Mouse (Mus musculus) layer of hippocampus, adult 9-10 months (tissue): Measurements from ENCODE around the gene Med23.

Experiments
- DNase-seq: peaks from one replicate; pipeline ENCODE4 v3.0.0; 2022; ENCODE audit warnings: low spot score

Gene Med23

DNA sequence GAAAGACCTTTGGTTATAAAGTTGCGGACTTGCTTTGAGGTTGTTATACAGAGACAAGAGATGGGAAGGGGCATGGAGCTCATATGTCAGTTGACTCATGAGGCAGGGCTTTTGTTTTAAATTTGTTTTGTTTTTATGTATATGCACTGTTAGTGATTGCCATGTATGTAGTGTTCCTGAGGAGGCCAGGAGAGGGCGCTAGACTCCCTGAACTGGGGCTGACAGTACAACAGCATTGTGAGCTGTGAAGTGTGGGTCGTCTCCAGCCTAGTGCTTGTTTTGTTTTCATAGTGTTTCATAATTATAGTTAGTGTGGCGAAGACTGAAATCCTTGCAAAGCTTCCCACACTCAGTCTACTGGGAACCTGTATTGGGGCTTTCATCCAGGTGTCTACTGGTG, 3.8 kb downstream of the Med23 start:
- DNase-seq, result no peak

DNA sequence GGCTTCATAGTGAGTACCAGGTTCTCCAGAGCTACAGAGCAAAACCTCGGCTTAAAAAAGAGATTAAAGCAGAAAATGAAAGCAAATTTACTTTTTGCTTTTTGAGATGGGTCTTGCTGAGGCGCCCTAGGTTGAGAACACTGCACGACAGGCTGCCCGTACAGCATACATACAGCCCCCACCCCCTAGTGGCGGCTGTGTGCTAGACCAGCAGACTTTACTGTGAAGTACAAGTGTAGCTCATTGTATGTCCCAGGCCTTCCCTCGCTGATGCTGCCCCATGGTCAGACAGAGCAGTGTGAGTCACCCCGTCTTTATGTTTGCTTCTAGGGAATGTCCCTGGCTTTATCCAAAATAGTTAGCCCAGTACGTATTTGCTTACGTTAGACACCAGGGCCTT, 16.2 kb downstream of the Med23 start:
- DNase-seq, result no peak

DNA sequence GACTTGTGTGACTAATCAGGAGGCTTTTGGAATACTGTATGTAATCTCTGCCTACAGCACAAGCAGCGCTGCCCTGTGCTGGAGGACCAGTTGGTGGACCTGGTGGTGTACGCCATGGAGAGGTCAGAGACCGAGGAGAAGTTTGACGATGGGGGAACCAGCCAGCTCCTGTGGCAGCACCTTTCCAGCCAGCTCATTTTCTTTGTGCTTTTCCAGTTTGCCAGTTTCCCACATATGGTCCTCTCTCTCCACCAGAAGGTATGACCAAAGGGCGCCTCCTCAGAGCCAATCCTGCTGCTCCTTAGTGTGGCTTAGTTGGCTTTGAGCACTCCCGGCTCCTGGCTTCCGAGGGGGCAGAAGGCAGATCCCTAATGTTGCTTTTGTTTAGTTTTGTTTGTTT, 18.6 kb downstream of the Med23 start:
- DNase-seq, result no peak

DNA sequence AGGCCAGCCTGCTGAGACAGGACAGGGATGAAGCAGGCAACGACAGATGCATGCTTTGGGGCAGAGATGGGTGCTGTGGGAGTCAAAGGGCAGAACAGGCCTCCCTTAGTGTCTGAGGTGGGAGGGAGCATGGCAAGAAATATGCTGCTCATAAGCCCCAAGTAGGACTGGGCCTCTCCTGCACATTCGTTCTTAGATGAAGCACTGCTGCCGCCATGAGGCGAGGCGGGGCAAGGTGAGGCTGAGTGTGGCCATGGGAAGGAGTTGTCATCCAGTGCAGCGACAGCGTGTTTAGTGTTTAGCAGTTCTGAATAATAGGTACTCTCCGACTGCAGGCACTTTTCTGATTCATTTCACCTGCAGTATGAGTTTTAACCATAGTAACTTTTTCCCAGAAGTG, 26.1 kb downstream of the Med23 start:
- no peak for DNase-seq

DNA sequence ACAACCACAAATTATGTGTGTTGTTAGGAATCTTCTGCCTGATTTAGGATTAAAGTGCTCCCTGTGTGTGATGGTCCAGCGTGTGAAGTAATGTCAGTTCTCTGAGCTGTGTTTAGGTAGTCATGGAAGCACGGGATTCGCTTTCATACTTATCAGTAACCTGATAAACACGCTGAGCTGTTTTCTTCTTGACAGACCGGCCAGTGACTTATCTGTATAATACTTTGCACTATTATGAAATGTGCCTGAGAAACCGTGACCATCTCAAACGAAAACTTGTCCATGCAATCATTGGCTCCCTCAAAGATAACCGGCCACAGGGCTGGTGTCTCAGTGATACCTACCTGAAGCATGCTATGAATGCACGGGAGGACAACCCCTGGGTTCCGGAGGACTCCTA, 35.8 kb downstream of the Med23 start:
- DNase-seq, result no peak

DNA sequence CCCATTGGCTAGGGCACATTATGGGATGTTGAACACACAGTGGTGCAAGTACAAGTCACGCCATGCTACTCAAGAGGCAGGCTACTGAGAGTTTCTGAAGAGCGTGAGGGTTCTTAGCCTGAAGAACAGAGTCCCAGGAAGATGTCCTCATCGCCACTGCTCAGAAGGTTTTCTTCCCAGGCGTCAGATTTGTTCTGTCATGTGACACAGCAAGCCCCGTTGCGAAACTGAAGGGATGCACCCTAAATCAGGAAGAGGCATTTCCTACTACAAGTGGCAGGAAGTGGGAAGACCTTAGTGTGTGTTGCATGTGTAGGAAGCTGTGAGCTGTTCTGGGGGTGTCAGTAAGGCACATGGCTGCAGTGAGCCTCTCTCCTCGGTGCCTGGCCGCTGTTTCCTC, 41.4 kb downstream of the Med23 start:
- DNase-seq, result no peak

DNA sequence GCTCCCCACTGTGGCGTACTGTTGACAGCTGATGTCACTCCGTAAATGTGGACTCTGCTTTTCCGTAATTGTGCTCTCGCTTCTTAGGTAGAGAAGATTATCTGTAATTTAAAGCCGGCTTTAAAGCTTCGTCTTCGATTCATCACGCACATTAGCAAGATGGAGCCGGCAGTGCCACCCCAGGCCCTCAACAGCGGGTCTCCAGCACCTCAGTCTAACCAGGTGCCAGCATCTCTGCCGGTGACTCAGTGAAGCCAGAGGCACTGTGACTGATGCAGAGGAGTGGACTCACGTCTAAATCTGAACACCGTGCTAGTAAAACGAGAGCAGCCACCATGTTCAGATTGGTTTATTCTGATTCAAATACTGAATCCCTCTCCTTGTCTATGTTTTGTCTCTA, 42.8 kb downstream of the Med23 start:
- DNase-seq, result no peak

DNA sequence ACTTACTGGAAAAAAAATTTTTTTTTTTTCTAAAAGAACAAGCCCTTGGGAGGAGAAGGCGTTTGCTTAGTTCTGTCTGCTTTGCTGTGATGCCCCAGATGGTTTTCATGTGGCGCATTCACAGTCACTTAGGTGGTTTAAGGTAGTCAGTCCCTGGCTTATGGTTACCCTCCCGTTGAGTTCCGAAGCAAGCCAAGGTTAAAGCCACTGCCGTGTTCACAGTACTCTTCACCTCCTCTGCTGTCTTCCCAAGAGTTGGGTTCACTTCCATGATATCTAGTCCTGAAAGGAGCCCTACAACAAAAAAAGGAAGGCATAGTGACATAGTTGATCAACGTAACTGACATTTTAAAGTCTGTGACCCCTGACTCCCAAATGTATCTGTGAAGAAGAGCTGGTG, 45.7 kb downstream of the Med23 start:
- DNase-seq, result no peak

DNA sequence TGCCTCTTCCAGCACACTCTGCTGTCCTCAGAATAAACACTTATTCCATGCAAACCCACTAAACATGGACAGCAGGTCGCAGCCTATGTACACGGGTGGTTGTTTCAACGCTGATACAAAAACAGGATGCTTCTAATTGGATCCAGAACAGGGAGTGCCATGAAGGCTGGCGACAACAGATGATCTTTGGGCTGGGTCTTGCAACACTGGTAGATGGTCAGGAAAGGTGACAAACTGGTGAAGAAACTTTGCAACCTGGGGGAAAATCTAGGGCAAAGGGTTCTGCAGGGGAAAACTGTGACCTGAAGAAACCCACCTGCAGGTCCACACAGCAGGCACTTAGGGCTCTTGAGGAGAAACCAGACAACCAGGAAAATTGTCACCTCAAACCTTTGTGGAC, 53.2 kb downstream of the Med23 start:
- DNase-seq, result no peak

DNA sequence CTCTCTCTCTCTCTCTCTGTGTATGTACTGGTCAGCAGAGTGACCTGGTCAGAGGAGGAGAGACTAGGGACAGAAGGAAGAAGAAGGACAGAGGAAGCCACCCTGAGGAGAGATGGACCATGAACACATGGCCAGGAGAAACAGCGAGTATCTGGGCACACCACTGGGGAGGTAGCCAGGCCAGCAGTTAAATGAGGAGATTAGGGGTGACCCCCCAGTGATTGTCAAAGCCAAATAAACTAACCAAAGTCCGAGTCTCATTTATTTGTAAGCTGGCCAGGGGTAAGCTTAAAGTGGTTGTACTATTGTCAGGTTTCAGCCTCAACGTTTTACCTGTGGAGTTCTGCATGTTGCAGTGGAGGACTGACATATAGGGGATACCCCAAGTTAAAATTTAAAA, 54.5 kb downstream of the Med23 start:
- DNase-seq, result no peak

DNA sequence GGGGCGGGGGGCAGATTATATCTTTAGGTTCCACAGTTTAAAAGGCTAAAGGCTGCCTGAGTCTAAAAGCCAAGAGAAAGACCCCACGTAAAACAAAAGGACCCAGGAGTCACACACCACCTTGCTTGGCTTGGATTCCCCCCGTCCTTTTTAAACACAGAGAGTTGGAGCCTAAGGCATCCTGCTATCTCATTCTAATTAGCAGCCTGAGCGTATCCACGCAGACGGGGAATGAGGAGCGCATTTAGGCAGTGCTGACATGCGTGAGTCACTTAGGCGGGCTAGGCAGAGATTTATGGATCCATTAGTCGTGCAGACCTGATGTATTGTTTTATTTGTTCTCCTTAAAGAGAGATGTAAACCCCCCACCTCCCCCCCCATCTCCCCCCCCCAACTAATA, 56.6 kb downstream of the Med23 start:
- no peak for DNase-seq

DNA sequence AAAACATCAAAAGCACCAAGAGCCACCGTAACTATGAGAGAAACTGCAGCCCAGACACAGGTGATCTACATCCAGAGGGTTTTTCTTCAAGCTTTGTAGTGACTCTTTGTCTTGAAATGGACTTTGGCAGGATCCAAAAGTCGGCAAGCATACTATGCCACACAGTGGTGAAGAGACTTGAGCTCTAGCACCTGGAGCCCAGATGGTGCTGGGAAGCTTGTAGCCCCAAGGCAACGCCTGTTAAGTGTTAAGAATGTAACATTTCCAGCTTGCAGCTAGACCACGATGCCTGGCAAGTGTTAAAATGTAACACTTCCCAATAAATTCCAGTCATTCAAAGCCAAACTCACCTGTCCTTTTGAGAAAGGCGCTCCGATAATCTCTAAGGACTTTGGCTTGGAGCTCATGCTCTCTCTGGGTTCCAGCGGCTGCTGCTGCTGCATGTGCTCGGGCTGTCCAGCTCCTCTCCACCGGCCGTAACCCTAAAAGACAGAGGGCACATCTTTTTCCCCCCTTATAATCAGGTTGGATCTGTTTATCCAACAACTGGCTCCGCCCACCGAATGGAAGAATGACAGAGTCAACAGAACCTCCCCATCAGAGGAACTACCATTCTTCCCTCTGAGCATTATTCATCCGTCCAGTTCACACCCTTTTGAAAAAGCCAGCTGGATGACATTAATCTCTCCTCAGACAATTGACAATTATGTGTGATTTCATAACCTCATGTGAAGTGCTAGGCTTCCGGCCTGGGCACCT, 57.4 kb downstream of the Med23 start, which contains the start of gene Arg1:
Arg1 (minus strand) TSS at position 523 of the 759 bp plus-strand sequence.
- DNase-seq, result no peak

DNA sequence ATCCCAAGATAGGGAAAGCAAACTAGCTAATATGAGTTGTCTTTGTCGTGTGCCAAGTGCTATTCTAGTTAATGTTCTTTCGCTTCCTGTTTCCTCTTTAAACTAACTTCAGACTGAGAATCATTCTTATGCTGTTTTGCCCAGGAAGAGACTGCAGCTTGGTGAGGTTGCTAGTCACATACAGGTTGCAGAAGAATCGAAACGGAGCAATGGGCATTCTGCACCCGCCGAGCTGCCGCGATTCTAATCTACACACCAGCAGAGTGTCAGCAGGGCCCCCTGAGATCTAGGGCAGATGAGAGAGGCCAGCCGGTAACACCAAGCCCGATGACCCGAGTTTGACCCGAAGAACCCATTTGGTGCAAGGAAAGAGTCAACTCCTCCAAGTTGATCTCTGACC, 58.3 kb downstream of the Med23 start:
- DNase-seq, result no peak

DNA sequence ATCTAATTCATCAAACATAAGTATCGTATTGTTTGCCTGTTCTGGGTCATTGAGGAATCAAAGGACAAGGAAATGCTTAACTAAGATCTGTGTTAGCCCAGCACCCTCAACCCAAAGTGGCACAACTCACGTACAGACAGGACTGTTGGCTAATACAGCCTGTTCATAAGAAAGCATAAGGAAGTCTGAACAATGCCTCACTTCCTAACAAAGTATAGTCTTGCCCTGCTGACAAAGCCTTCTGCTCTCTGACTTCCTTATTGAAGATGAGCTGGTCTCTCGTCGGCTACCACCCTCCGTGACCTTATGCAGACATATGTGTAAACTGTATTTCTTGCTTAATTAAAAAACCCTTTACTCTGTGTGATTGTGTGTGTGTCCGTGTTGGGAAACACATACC, 60.4 kb downstream of the Med23 start:
- DNase-seq, result no peak

DNA sequence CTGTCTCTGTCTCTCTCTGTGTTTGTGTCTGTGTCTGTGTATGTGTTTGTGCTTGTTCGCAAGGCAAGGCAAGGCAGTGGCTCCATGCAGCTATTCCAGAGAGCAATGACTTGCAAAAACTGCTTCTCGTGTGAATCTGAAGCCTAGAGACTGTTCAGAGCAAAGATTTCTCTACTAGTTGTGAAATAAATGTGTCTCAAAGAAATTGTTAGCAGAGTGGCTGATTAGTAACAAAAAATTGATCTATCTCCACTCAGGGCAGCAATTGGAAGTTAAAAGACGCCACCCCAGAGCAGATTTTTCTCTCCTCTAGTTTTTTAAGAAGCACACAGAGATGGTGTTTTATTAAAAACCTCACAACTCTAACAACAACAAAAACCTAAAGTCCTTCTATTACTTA, 78.1 kb downstream of the Med23 start:
- DNase-seq, result no peak

DNA sequence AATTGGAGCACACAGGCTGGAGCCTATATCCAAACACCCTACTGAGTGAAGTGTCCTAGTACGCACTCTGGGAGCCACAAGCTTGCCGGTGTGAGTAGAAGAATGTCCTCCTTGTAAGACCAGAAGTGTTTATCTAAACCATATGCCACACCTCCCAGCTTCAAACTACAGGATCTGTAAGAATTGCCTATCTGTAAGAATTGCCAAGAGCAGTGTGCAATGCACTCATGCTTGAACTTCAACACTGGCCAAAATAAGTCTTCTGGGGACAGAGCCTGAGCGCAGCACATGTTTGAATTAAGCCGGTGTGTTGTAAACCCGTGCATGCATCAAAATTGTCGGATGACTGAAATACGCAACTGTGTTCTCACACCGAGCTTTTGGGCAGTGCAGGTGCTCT, 78.5 kb downstream of the Med23 start:
- DNase-seq, result no peak

DNA sequence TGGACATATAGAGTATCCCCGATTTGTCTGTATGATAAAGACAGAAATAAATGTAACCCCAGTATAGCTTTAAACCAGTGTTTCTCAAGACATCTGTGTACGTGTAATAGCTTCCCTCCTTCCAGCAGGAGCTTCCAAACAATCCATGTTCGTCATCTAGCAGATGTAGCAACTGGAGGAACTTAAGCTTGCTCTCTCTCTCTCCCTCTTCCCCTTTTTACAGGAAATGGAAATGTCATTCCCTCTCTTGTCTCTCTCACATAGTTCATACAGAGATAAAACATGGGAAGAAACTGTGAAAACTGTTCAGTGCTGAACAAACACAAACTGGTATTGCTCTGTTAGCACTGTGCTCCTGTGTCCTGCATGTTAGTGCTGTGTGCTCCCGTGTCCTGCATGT, 80.4 kb downstream of the Med23 start:
- DNase-seq, result no peak

DNA sequence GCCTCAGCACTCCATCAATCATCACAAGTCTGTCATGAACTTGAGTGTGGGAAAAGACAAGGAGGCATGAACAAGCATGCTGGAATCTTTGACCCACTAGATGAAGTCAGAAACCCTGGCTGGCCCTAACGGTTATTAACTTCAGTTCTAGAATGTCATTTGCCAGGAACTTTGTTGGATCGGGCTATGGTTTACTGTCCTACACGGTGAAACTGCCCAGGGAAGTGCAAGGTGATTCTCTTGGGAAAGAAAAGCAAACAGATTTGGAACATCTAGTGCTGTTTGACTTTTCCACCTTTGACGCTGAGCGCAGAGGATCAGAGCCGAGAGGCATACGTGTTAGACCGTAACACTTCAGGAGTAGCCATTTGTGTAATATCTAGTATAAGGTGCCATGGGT, 81.8 kb downstream of the Med23 start:
- DNase-seq, result no peak

DNA sequence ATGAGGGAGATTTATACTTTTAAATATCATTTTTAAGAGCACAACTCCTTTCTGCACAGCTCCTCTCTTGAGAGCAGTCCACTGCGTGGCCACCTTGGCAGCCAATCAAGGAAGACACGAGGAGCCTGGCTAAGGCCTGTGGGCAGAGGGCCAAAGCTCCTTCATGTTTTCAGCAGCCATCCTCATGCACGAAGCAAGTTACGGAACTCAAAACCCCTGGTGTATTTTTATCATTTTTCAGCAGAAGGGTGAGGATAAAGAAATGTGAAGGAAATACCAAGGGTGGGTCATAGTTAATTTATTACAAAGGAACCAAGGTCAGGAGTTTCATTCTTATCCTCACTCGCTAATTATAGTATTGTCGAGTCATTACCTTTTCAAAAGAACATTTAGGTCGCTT, 82.8 kb downstream of the Med23 start:
- DNase-seq, result no peak

DNA sequence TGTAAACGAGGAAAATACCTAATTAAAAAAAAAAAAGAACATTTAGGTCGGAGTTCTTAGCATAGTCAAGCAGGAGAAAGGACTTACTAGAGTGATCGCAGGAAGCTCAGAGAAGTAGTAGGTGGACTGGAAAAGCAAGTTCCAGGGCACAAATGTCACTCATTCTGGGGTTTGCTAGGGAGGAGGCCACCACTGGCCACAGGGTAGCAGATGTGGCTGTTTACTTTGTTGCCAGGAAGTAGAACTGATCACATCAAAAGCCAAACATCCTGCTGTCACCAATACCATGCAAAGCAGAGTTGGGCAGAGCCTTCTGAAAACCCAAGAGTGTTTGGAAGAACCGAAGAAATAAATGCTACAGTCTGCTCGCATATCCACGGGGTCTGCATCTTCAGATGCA, 84.1 kb downstream of the Med23 start:
- DNase-seq, result no peak

DNA sequence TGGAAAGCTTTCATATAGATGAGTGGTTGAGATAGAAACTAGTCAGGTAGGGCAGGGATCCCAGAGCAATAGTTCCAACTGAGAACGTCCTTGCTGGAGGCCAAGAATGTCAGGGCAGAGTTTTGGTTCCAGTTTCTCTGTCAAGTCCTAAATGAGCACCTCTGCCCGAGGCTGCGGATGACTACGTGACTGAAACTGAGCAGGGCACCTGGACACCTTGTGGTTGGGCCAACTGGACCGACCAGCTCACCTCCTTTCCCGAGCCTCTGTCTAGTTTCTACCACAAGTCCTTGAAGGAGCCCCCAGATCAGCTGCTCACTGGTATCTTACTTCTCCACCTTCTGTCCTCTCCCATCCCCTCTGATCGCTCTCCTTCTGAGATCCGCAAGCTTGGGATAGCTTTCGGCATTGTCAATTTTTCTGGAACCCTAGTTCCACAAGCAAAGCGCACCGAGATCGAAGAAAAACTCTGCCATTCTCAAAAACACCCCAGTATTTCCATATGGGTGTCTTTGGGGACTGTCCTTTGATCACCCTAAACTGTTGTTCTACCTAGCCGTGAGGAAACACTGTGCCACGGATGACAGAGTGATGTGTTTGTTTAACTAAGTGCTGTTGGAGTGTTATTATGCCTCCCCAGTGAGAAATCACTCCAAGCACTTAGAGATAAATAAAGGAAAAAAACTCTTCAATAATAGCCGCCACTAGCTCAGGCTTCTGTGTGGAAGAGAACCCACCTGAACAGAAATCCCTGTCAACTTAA, 88.7 kb downstream of the Med23 start:
- no peak for DNase-seq

DNA sequence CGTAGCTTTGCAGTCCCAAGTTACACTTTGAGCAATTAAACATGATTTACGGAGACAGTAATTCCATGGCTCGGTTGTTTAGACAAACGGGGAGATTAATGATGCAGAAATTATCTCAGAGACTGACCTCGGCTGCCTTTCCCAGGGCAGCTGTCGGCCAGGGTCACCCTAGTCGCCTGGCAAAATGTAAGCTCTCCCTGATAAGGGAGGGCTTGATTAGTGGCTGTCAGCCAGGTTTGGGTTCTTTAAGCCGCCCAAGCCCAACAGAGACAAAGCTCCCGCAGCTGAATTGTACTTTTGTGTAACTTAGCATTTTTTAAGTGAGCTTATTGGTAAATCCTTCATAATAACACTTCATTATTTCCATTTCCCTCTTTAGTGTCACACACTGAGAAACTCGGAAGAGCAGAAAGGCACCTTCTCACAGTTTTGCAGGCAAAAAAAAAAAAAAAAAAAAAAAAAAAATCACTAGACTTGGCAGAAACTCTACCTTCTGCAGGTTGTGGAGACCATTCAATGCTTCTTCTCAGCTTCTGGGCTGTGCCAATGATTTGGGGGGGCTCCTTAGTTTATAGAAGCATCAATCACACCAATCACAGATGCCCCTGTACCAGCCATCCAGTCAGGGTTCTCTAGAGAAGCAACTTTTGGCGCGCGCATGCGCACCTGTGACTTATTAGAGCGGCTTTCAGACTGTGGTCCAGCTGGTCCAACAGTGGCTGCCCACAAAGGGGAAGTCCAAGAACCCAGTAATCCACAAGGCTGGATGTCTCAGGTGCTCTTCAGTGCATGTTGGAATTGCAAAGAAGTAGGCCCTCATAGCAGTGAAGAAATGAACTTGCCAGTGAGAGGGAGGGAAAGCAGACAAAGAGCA, 89.5 kb downstream of the Med23 start:
- no peak for DNase-seq

DNA sequence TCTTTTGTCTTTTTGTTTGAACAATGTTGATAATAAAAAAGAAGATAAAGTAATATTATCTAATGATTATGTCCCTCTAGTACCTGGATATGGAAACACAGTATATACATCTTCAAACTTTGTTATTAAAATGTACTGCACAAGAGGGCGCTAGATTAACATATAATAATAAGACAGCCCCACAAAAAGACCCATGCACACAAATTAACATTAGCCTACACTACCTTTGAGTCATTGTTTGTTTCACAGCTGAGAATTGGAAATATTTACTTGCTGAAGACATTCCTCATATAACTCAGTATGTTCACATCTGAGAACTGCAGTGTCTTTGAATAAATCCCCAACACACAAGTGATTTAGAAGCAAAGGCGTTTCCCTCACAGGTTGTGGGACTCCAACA, 91.3 kb downstream of the Med23 start:
- peak; percentile 82 for DNase-seq
